Mouse (Mus musculus): ENCODE results near the gene Tspan33. TPM values are rescaled to one million over a fixed set of nuclear protein-coding genes. Genes with fewer than 3 reads are reported as not detected.
A peak's percentile ranks its signal among the peaks of the same experiment; 100 is the strongest.

Tspan33 gene
- polyA plus RNA-seq, 1 experiment from 2014 or later, result 184 TPM

DNA sequence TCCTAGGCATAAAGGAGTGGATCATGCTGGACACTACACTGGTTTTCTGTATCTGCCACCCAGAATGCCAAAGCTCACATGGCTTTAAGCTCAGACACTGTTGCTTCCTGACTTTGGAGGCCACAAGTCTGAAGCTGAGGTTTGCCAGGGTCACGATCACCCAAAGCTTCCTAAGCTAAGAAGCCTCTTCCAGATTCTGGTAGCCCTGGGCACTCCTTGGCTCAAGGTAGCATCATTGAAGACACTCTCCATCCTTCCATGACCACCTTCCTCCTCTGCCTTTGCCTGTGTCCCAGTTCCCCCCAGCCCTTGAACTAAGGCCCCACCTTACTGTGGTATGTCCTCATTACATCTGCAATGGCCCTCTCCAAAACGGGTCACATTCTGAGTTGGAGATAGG lies 27.9 kb downstream of the Tspan33 start:
- Histone ChIP-seq H3K36me3 (replicated peaks) (peaks cover 39% of the 10 kb centered on the region), H3K9ac (no peak overlapping the region), H3K27ac (replicated peaks) (no peak overlapping the region), H3K4me2 (no peak overlapping the region), H3K4me3 (replicated peaks) (no peak overlapping the region), H3K27me3 (no peaks in the 10 kb centered on the region), H3K4me1 (replicated peaks) (peaks cover 9% of the 10 kb centered on the region), H3K9me3 (replicated peaks) (no peaks in the 10 kb centered on the region)
- 70% methylated on average over 2 of the region's 2 CpGs for WGBS (ENCODE audit: insufficient replicate concordance)
- ATAC-seq (ENCODE audit: insufficient read depth), result no peak

DNA sequence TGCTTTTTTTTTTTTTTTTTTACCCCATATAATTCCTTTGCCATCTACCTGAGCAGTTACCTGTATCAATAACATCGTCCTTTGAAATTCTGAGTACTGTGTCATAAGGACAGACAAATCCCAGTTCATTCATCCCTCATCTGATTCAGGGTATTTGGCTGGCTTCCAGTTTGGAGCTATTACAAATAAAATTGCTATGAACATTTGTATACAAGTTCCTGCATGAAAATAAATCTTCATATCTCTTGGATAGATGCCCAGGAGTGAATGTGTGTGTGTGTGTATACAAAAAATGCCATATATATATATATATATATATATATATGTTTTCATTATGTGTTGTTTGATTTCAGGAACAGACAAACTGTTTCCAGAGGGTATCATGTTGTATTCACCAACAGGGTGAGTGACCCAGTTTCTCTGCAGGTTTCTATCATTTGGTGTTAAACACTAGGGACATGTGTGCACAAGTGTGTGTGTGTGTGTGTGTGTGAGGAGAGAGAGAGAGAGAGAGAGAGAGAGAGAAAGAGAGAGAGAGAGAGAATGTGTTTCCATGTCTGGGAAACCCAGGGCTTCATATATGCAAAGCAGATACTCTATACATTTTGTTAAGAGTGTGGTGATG lies 32.7 kb downstream of the Tspan33 start:
- Histone ChIP-seq H3K27me3 (peaks cover 11% of the 10 kb centered on the region), H3K4me2 (no peak overlapping the region), H3K4me3 (replicated peaks) (no peak overlapping the region), H3K9me3 (replicated peaks) (no peaks in the 10 kb centered on the region), H3K4me1 (replicated peaks) (no peaks in the 10 kb centered on the region), H3K27ac (replicated peaks) (no peak overlapping the region), H3K9ac (no peak overlapping the region), H3K36me3 (replicated peaks) (no peaks in the 10 kb centered on the region)
- WGBS (ENCODE audit: insufficient replicate concordance), result 67% methylated on average over 1 of the region's 1 CpGs
- no peak for ATAC-seq (ENCODE audit: insufficient read depth)

DNA sequence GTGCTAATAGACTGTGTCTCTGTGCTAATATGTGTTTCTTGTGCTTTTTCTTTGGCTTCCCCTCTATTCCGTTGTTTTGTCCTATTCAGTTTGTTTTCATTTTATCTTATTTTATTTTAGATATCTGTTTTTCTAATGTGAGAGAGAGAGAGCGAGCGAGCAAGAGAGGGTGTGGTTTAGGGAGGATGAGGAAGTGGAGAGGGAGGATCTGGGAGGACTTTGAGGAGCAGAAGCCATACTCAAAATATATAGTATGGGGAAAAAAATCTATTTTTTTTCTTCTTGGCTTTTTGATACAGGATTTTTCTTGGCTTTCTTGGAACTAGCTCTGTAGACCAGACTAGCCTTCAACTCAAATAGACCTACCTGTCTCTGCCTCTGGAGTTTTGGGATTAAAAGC lies 34.0 kb downstream of the Tspan33 start:
- no peak overlapping the region for H3K9ac ChIP-seq
- no peak overlapping the region for H3K4me3 ChIP-seq (replicated peaks)
- H3K4me1 ChIP-seq (replicated peaks), result no peaks in the 10 kb centered on the region
- H3K27ac ChIP-seq (replicated peaks), result no peak overlapping the region
- H3K27me3 ChIP-seq, result peaks cover 25% of the 10 kb centered on the region
- ATAC-seq (ENCODE audit: insufficient read depth), result no peak
- H3K4me2 ChIP-seq, result no peak overlapping the region
- WGBS (ENCODE audit: insufficient replicate concordance), result 51% methylated on average over 3 of the region's 3 CpGs
- no peaks in the 10 kb centered on the region for H3K9me3 ChIP-seq (replicated peaks)
- H3K36me3 ChIP-seq (replicated peaks), result no peaks in the 10 kb centered on the region

DNA sequence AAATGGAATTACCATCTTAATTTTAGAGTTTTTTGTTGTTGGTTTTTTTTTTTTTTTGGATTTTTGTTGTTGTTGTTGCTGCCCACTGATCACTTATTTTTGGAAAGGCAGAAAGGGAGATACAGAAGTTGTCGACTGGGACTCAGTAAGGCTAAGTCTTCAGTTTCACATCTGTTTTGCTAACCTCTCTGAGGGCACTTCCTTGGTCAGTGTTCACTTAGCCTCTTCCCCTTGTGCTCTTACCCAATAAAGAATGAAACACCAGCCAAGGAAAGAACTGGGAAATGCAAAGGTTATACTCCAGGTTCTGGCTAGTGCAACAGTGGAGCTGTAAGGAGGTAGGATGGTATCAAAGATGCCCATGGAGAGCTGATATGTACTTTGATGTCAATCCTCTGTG lies 35.5 kb downstream of the Tspan33 start:
- WGBS (ENCODE audit: insufficient replicate concordance), result 47% methylated on average over 1 of the region's 1 CpGs
- no peak overlapping the region for H3K9ac ChIP-seq
- no peak for ATAC-seq (ENCODE audit: insufficient read depth)

DNA sequence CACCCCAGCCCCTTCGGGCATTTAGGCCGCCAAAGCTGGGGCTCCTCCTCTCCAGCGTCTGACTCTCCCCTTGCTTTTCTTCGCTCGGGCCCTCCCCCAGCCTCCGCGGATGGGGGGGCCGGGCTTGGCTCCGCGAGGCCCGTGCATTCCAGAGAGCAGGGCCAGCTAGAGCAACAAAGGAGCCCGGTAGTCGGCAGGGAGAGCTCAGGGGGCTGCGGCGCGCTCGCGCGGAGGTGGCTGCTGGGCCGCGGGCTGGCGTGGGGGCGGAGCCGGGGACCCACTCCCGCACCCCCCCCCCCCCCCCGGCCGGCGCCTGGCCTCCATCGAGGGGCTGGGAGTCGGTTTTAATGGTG lies 41.3 kb downstream of the Tspan33 start, which contains the start of gene Smo:
Smo (plus strand) TSS at position 168 of the 353 bp plus-strand sequence.
- peak; percentile 71 for ATAC-seq (ENCODE audit: insufficient read depth)
- peaks cover 27% of the 10 kb centered on the region for H3K4me1 ChIP-seq (replicated peaks)
- H3K4me2 ChIP-seq, result peak within 1 kb of the TSS; percentile 96
- H3K36me3 ChIP-seq (replicated peaks), result no peaks in the 10 kb centered on the region
- H3K27me3 ChIP-seq, result peaks cover 71% of the 10 kb centered on the region
- H3K9ac ChIP-seq, result peak within 1 kb of the TSS; percentile 70
- no peaks in the 10 kb centered on the region for H3K9me3 ChIP-seq (replicated peaks)
- peak within 1 kb of the TSS; percentile 59 for H3K27ac ChIP-seq (replicated peaks)
- peak within 1 kb of the TSS; percentile 68 for H3K4me3 ChIP-seq (replicated peaks)
- WGBS (ENCODE audit: insufficient replicate concordance), result under 1% methylated on average over 25 of the region's 30 CpGs

More for the DNA sequence above, 35.5 kb downstream of the Tspan33 start:
- Histone ChIP-seq H3K4me3 (replicated peaks) (no peak overlapping the region), H3K27me3 (peaks cover 36% of the 10 kb centered on the region), H3K9me3 (replicated peaks) (no peaks in the 10 kb centered on the region), H3K4me1 (replicated peaks) (no peaks in the 10 kb centered on the region), H3K36me3 (replicated peaks) (no peaks in the 10 kb centered on the region), H3K4me2 (no peak overlapping the region), H3K27ac (replicated peaks) (no peak overlapping the region)

DNA sequence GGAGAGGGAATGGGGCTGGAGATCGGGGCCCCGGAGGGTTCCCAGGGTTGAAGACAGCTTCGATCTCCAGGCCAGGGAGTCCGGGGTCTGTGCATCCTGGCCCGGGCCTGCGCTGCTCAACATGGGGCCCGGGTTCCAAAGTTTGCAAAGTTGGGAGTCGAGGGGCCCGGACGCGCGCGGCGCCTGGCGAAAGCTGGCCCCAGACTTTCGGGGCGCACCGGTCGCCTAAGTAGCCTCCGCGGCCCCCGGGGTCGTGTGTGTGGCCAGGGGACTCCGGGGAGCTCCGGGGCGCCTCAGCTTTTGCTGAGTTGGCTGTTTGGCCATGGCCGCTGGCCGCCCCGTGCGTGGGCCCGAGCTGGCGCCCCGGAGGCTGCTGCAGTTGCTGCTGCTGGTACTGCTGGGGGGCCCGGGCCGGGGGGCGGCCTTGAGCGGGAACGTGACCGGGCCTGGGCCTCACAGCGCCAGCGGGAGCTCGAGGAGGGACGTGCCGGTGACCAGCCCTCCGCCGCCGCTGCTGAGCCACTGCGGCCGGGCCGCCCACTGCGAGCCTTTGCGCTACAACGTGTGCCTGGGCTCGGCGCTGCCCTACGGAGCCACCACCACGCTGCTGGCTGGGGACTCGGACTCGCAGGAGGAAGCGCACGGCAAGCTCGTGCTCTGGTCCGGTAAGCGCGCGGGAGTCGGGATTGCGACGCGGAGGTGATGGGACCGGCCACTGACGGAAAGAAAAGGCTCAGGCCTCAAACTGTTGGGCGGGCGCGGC lies 41.8 kb downstream of the Tspan33 start:
- Histone ChIP-seq H3K27ac (replicated peaks) (peak overlapping the region; percentile 59), H3K4me1 (replicated peaks) (peaks cover 27% of the 10 kb centered on the region), H3K9me3 (replicated peaks) (no peaks in the 10 kb centered on the region), H3K4me2 (peak overlapping the region; percentile 96), H3K36me3 (replicated peaks) (no peaks in the 10 kb centered on the region), H3K4me3 (replicated peaks) (peak overlapping the region; percentile 68), H3K27me3 (peaks cover 67% of the 10 kb centered on the region), H3K9ac (peak overlapping the region; percentile 70)
- WGBS (ENCODE audit: insufficient replicate concordance), result under 1% methylated on average over 75 of the region's 75 CpGs
- ATAC-seq (ENCODE audit: insufficient read depth), result peak; percentile 66

DNA sequence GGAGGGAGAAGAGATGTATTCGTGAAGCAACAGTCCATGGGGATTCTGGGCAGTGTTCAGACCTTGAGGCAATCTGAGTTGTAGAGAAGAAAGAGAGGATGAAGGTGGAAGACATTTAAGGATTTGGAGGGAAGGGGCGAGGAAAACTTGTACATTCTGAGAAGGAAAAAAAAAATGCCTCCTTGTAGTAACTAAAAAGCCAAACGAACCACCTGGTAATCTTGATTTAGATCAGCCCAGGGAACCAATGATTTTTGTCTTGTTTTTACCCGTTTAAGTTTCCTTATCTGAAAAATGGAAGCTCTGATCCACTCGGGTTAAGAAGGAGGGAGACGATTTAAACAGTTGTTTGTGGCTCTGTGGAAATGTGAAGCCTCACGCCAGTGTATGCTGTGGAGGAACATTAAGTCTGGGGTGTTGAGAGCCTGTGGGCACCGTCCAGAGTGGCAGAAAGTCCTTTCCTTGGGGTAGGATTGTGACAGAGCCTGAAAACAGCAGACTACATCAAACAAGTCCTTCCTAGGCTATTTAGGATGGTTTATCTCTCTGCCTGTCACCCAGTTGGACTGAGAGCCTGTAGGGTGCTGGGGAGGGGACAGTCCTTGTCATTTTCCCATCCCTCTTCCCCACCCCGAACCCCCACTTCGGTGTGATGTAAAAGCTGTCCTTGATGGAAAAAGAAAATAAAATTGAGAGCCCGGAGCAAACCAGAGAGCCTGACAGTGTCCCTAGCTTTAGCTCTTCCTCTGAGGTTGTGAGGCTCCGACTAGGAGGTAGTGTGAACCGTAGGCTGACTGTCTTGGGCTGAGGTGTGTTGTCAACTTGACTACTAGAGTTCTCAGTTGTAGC lies 42.8 kb downstream of the Tspan33 start:
- Histone ChIP-seq H3K4me1 (replicated peaks) (peaks cover 27% of the 10 kb centered on the region), H3K27ac (replicated peaks) (no peak overlapping the region), H3K27me3 (peaks cover 64% of the 10 kb centered on the region), H3K4me2 (peak overlapping the region; percentile 96), H3K9ac (peak overlapping the region; percentile 70), H3K36me3 (replicated peaks) (no peaks in the 10 kb centered on the region), H3K9me3 (replicated peaks) (no peaks in the 10 kb centered on the region), H3K4me3 (replicated peaks) (peak overlapping the region; percentile 68)
- WGBS (ENCODE audit: insufficient replicate concordance), result 14% methylated on average over 13 of the region's 13 CpGs
- no peak for ATAC-seq (ENCODE audit: insufficient read depth)

DNA sequence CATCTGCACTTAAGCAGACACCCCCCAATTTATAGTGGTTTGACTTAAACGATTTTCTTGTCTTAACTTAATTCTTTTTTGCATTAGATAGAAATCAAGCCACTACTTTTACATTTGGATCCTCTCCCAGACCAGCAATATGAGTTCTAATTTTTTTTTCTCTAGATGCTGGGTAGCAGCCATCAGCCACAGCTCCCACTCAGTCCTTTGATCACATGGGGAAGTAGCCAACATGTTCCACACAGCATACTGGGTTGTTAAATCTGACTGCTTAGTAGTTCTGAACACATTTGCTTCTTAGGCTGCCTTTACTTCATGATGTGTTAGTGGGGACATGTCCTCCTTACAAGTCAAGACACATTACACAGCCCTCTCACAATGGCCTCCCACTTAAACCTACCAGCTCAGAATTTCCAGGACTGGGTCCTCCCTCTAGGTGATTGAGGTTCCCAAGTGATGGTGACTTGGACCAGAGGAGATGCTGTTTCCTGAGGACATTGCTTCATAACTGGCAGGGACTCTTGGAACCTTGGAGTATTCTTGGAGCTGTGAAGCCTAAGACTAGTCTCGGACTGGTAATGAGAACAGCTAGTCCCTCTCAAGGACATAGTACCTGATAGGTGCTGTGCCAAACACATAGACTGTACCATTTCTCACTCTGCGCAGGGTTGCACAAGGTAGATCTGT lies 57.6 kb downstream of the Tspan33 start:
- Histone ChIP-seq H3K9ac (no peak overlapping the region), H3K27ac (replicated peaks) (no peak overlapping the region), H3K27me3 (no peaks in the 10 kb centered on the region), H3K36me3 (replicated peaks) (no peaks in the 10 kb centered on the region), H3K9me3 (replicated peaks) (peaks cover 11% of the 10 kb centered on the region), H3K4me2 (no peak overlapping the region), H3K4me3 (replicated peaks) (no peak overlapping the region), H3K4me1 (replicated peaks) (no peaks in the 10 kb centered on the region)
- WGBS (ENCODE audit: insufficient replicate concordance), result 72% methylated on average over 3 of the region's 3 CpGs
- ATAC-seq (ENCODE audit: insufficient read depth), result no peak

DNA sequence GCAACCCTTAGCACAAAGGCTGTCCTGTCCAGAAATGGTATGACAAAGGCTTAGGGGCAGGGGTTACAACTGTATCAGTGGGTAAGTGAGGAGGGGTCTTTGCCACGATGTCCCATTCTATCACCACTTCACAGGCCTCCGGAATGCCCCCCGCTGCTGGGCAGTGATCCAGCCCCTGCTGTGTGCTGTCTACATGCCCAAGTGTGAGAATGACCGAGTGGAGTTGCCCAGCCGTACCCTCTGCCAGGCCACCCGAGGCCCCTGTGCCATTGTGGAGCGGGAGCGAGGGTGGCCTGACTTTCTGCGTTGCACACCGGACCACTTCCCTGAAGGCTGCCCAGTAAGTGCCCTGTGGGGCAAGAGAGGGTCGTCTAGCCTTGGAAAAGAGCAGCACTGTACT lies 59.3 kb downstream of the Tspan33 start:
- Histone ChIP-seq H3K27ac (replicated peaks) (no peak overlapping the region), H3K36me3 (replicated peaks) (0 out of 2 replicates have a peak, but pooled peaks cover 3% of the 10 kb centered on the region), H3K9ac (no peak overlapping the region), H3K4me2 (no peak overlapping the region), H3K27me3 (no peaks in the 10 kb centered on the region), H3K9me3 (replicated peaks) (peaks cover 5% of the 10 kb centered on the region), H3K4me1 (replicated peaks) (no peaks in the 10 kb centered on the region), H3K4me3 (replicated peaks) (no peak overlapping the region)
- ATAC-seq (ENCODE audit: insufficient read depth), result no peak
- WGBS (ENCODE audit: insufficient replicate concordance), result 74% methylated on average over 11 of the region's 11 CpGs

DNA sequence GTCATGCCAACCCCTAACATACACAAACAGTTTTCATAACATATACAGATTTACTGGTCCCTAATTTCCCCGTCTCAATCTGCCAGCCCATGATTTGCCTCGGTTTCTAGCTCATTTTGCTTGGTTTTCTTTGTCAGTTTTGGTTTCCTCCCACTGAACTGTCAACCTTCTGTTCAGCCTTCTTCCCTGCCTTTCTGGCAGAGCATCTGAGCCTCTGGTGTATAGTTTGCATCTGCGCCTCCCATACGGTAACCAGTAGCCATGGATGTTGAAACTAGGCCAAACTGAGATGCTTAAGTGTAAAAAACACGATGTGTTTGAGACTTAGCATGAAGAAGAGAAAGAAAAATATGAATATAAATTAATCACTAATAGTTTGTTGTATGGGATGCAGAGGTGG lies 62.0 kb downstream of the Tspan33 start:
- WGBS (ENCODE audit: insufficient replicate concordance), result 71% methylated on average over 5 of the region's 5 CpGs
- ATAC-seq (ENCODE audit: insufficient read depth), result no peak

More for the DNA sequence above, 62.0 kb downstream of the Tspan33 start:
- Histone ChIP-seq H3K27me3 (no peaks in the 10 kb centered on the region), H3K4me2 (no peak overlapping the region), H3K9ac (no peak overlapping the region), H3K36me3 (replicated peaks) (0 out of 2 replicates have a peak, but pooled peaks cover 3% of the 10 kb centered on the region), H3K4me3 (replicated peaks) (no peak overlapping the region), H3K9me3 (replicated peaks) (no peaks in the 10 kb centered on the region), H3K27ac (replicated peaks) (no peak overlapping the region), H3K4me1 (replicated peaks) (no peaks in the 10 kb centered on the region)
